Mouse (Mus musculus): Measurements from ENCODE around the gene B4galt7.
"Not testable (repeated sequence)": the region's sequence is repeated elsewhere in the genome, so short reads cannot be mapped to it uniquely, and the experiment has no call there.

B4galt7 gene

GRCm38 (mm10) chr13:55599566-55600540 lies at the start of gene B4galt7:
B4galt7 (plus strand) TSS chr13:55599896.
- DNase-seq (ENCODE audit: low spot score): peak; percentile 77

- DNase-seq (ENCODE audit: low spot score): no peak
Observed at GRCm38 (mm10) chr13:55555921-55556320, 43.8 kb upstream of the B4galt7 start.

GRCm38 (mm10) chr13:55557499-55557898 lies 42.2 kb upstream of the B4galt7 start:
- no peak for DNase-seq (ENCODE audit: low spot score)

- peak; percentile 63 for DNase-seq (ENCODE audit: low spot score)
Observed at GRCm38 (mm10) chr13:55563266-55563879, 36.3 kb upstream of the B4galt7 start.

GRCm38 (mm10) chr13:55567001-55567400 lies 32.7 kb upstream of the B4galt7 start:
- DNase-seq (ENCODE audit: low spot score): no peak

- no peak for DNase-seq (ENCODE audit: low spot score)
Observed at GRCm38 (mm10) chr13:55567949-55568348, 31.7 kb upstream of the B4galt7 start.

GRCm38 (mm10) chr13:55568524-55568923 lies 31.2 kb upstream of the B4galt7 start:
- not testable (repeated sequence) for DNase-seq (ENCODE audit: low spot score)

- no peak for DNase-seq (ENCODE audit: low spot score)
Observed at GRCm38 (mm10) chr13:55569726-55570285, 29.9 kb upstream of the B4galt7 start.

- DNase-seq (ENCODE audit: low spot score): peak; percentile 24
Observed at GRCm38 (mm10) chr13:55570286-55570973, 29.3 kb upstream of the B4galt7 start.

GRCm38 (mm10) chr13:55571027-55571751 lies 28.5 kb upstream of the B4galt7 start, which contains the start of gene Fam193b:
Fam193b (minus strand) TSS chr13:55571120.
- peak; percentile 89 for DNase-seq (ENCODE audit: low spot score)

- no peak for DNase-seq (ENCODE audit: low spot score)
Observed at GRCm38 (mm10) chr13:55571977-55572376, 27.7 kb upstream of the B4galt7 start.

- DNase-seq (ENCODE audit: low spot score): no peak
Observed at GRCm38 (mm10) chr13:55573432-55573831, 26.3 kb upstream of the B4galt7 start, which contains the start of gene Tmed9. Tmed9 (plus strand) TSS chr13:55573732.

GRCm38 (mm10) chr13:55574321-55574720 lies 25.4 kb upstream of the B4galt7 start:
- DNase-seq (ENCODE audit: low spot score): no peak

- DNase-seq (ENCODE audit: low spot score): no peak
Observed at GRCm38 (mm10) chr13:55575932-55576331, 23.8 kb upstream of the B4galt7 start.

- not testable (repeated sequence) for DNase-seq (ENCODE audit: low spot score)
Observed at GRCm38 (mm10) chr13:55576872-55577271, 22.8 kb upstream of the B4galt7 start.

GRCm38 (mm10) chr13:55578086-55578485 lies 21.6 kb upstream of the B4galt7 start:
- DNase-seq (ENCODE audit: low spot score): no peak

- no peak for DNase-seq (ENCODE audit: low spot score)
Observed at GRCm38 (mm10) chr13:55591961-55592490, 7.7 kb upstream of the B4galt7 start.

- peak; percentile 90 for DNase-seq (ENCODE audit: low spot score)
Observed at GRCm38 (mm10) chr13:55592512-55593253, 7.0 kb upstream of the B4galt7 start.

- DNase-seq (ENCODE audit: low spot score): no peak
Observed at GRCm38 (mm10) chr13:55593254-55593747, 6.4 kb upstream of the B4galt7 start.

- no peak for DNase-seq (ENCODE audit: low spot score)
Observed at GRCm38 (mm10) chr13:55595375-55595774, 4.3 kb upstream of the B4galt7 start.
